Mouse (Mus musculus) WW6 (cell line): ENCODE data around the gene Ifi44.

Experiments
- DNase-seq: peaks from one replicate; pipeline ENCODE4 v3.0.0-alpha.2; 2013; ENCODE audit warnings: low read depth, low spot score

The Ifi44 gene

DNA sequence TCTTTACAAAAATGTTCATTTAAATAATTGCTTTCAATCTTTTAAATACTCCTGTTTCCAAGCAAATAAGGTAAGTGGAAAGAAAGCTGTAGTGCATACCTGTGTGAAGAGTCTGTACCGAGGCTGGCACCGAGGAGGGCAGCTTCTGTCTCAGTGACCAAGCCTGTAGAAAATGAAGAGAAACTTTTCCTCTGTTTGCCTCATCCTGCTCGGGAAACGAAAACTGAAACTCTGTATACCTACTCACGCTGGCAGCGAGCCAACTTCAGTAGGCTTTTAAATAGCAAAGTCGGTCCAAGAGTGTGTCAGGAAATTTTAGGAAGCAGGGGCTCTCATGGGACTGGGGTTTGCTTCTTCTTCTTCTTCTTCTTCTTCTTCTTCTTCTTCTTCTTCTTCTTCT is at the start of gene Ifi44:
TSS of gene Ifi44 (minus strand) at position 224 of the 400 bp plus-strand sequence.
- no peak for DNase-seq

- no peak for DNase-seq
Measured at GRCm38 (mm10) chr3:151788622-151789021, 38.9 kb upstream of the Ifi44 start.

DNA sequence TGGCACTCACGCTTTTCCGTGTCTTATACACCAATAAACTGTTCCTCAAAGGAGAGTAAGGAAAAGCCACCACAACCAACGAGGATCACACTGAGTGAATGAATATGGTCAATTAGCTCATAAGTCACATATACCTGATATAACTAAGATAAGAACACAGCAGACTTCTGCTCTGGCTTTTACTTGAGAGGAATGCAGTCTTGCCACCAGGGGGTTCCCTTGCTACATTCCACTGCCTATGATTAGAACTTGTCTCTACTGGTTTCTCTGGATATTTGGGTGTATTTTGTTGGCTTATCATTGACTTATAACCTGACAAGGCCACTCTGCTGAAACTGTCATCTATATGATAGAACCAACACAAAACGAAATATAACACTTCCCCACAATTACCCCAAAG is 25.3 kb upstream of the Ifi44 start:
- DNase-seq = no peak

- peak; percentile 31 for DNase-seq
Measured at GRCm38 (mm10) chr3:151771074-151771473, 21.3 kb upstream of the Ifi44 start.

DNA sequence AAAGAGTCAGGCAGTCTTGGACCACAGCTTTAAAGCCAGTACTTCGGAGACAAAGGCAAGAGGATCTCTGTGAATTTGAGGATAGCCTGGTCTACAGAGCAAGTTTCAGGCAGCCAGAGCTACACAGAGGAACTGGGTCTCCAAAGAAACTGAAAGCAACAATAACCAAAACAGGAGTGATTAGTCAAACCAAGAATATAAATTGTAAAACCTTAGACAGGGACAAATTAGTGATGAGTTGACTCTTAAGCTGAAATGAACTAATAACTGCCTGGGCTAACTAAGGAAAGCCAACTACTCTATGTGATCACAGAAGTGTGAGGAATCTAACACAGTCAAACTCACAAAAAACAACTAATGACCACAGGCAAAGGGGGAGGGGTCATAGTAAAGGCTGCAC is 1.2 kb downstream of the Ifi44 start:
- no peak for DNase-seq

GRCm38 (mm10) chr3:151746058-151746457 is 3.7 kb downstream of the Ifi44 start:
- DNase-seq = no peak

DNA sequence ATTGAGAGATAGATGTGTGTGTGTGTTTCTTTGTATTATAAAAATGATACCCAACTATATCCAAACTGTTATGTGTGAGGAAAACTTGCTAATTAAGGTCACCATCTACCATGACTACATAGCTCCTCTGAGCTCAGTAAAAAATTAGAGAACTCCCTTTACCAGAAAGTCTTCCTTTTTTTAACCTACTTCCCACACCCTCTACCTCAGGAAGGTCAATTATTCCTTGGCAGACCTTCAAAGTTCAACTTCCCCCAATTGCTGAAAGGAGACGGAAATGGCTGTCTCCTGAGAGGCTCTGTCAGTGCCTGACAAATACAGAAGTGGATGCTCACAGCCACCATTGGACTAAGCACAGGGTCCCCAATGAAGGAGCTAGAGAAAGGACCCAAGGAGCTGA is 7.5 kb downstream of the Ifi44 start:
- DNase-seq = no peak

GRCm38 (mm10) chr3:151716246-151716645 is 33.5 kb downstream of the Ifi44 start:
- DNase-seq = no peak

GRCm38 (mm10) chr3:151707335-151707734 is 42.4 kb downstream of the Ifi44 start:
- DNase-seq = no peak
